Mouse (Mus musculus) olfactory bulb, adult 2 months (tissue): ENCODE results near the gene Nr3c2. TPM values are rescaled to one million over a fixed set of nuclear protein-coding genes. Genes with fewer than 3 reads are reported as not detected.

Experiments
- H3K27ac ChIP-seq: fragments of 200-500 bp; 2 replicates; pipeline ENCODE4 v1.5.1; 2012; ENCODE audit warnings: low read depth, low read length; ENCODE audit not compliant: insufficient read depth
- H3K4me1 ChIP-seq: fragments of 200-500 bp; 2 replicates; pipeline ENCODE4 v1.6.1; 2012; ENCODE audit warnings: low read length; ENCODE audit not compliant: control insufficient read depth, insufficient read depth
- H3K4me3 ChIP-seq: fragments of 200-500 bp; 2 replicates; pipeline ENCODE4 v1.5.1; 2012; ENCODE audit warnings: mild to moderate bottlenecking, low read depth, low read length, moderate library complexity; ENCODE audit not compliant: insufficient read depth
- CTCF ChIP-seq: fragments of 200-500 bp; IDR thresholded peaks from 2 replicates; pipeline ENCODE4 v1.5.1; 2012; ENCODE audit warnings: low read depth, mild to moderate bottlenecking, low read length, moderate library complexity; ENCODE audit not compliant: insufficient read depth
- POLR2A ChIP-seq: fragments of 200-500 bp; IDR thresholded peaks from 2 replicates; pipeline ENCODE4 v1.6.1; 2012; ENCODE audit warnings: mild to moderate bottlenecking, low read depth, low read length, moderate library complexity; ENCODE audit not compliant: insufficient read depth
- WGBS: fragments of 180-500 bp; shearing (Covaris S2); methylation state at CpG from one replicate; pipeline ENCODE4 v1.1.7; 2018; 5-methylcytosine and 5-hydroxymethylcytosine counted together
- polyA plus RNA-seq: library from polyadenylated mRNA; stranded (reverse); fragments of >200 nt; gene quantifications from 2 replicates; pipeline ENCODE4 v1.2.4, GENCODE M21; 2012; ENCODE audit warnings: low replicate concordance; ENCODE audit not compliant: missing spikeins, insufficient read depth, insufficient read length

Nr3c2 gene
- polyA plus RNA-seq, 1 experiment: not detected

- no peak overlapping the region for H3K4me3 ChIP-seq
- H3K27ac ChIP-seq: no peak overlapping the region
- WGBS: 78% methylated on average over 7 of the region's 7 CpGs
- peaks cover 4% of the 10 kb centered on the region for H3K4me1 ChIP-seq
- TF ChIP-seq CTCF (no peak), POLR2A (no peak)
These were observed 226.5 kb downstream of the Nr3c2 start for GRCm38 (mm10) chr8:77125777-77126176.

GRCm38 (mm10) chr8:77128006-77128405, 228.8 kb downstream of the Nr3c2 start:
- Histone ChIP-seq H3K4me1 (peaks cover 4% of the 10 kb centered on the region), H3K27ac (no peak overlapping the region), H3K4me3 (no peak overlapping the region)
- TF ChIP-seq CTCF (no peak), POLR2A (no peak)
- 75% methylated on average over 4 of the region's 4 CpGs for WGBS

- no peak overlapping the region for H3K27ac ChIP-seq
- TF ChIP-seq CTCF (no peak), POLR2A (no peak)
- 32% methylated on average over 11 of the region's 11 CpGs for WGBS
- H3K4me3 ChIP-seq: no peak overlapping the region
- peaks cover 4% of the 10 kb centered on the region for H3K4me1 ChIP-seq
These were observed 233.8 kb downstream of the Nr3c2 start for GRCm38 (mm10) chr8:77132903-77133637.

GRCm38 (mm10) chr8:77133797-77134385, 234.6 kb downstream of the Nr3c2 start:
- peaks cover 4% of the 10 kb centered on the region for H3K4me1 ChIP-seq
- H3K27ac ChIP-seq: no peak overlapping the region
- TF ChIP-seq CTCF (no peak), POLR2A (no peak)
- H3K4me3 ChIP-seq: no peak overlapping the region
- WGBS: 80% methylated on average over 7 of the region's 7 CpGs

GRCm38 (mm10) chr8:77145285-77145684, 246.0 kb downstream of the Nr3c2 start:
- WGBS: 91% methylated on average over 3 of the region's 3 CpGs

GRCm38 (mm10) chr8:77154496-77154895, 255.3 kb downstream of the Nr3c2 start:
- TF ChIP-seq CTCF (no peak), POLR2A (no peak)
- Histone ChIP-seq H3K27ac (no peak overlapping the region), H3K4me1 (no peaks in the 10 kb centered on the region), H3K4me3 (no peak overlapping the region)
- WGBS: 55% methylated on average over 3 of the region's 3 CpGs

More at GRCm38 (mm10) chr8:77145285-77145684, 246.0 kb downstream of the Nr3c2 start:
- Histone ChIP-seq H3K27ac (no peak overlapping the region), H3K4me1 (no peaks in the 10 kb centered on the region), H3K4me3 (no peak overlapping the region)
- TF ChIP-seq POLR2A (no peak), CTCF (no peak)

- H3K4me3 ChIP-seq: no peak overlapping the region
- TF ChIP-seq CTCF (no peak), POLR2A (no peak)
- 94% methylated on average over 6 of the region's 6 CpGs for WGBS
- H3K4me1 ChIP-seq: peaks cover 12% of the 10 kb centered on the region
- no peak overlapping the region for H3K27ac ChIP-seq
These were observed 270.1 kb downstream of the Nr3c2 start for GRCm38 (mm10) chr8:77169320-77169719.

- H3K4me1 ChIP-seq: peaks cover 12% of the 10 kb centered on the region
- H3K4me3 ChIP-seq: no peak overlapping the region
- TF ChIP-seq POLR2A (no peak), CTCF (no peak)
- WGBS: 91% methylated on average over 4 of the region's 4 CpGs
- no peak overlapping the region for H3K27ac ChIP-seq
These were observed 270.7 kb downstream of the Nr3c2 start for GRCm38 (mm10) chr8:77169757-77170438.

GRCm38 (mm10) chr8:77170439-77170759, 271.2 kb downstream of the Nr3c2 start:
- Histone ChIP-seq H3K27ac (no peak overlapping the region), H3K4me3 (no peak overlapping the region), H3K4me1 (peaks cover 12% of the 10 kb centered on the region)
- no peak for TF ChIP-seq POLR2A
- TF ChIP-seq CTCF: no peak
- 92% methylated on average over 4 of the region's 4 CpGs for WGBS
